Mouse (Mus musculus) olfactory bulb, adult 2 months (tissue): Measurements from ENCODE around the gene Akr1c13. TPM values are rescaled to one million over a fixed set of nuclear protein-coding genes. Genes with fewer than 3 reads are reported as not detected.
"Not testable (repeated sequence)": the region's sequence is repeated elsewhere in the genome, so short reads cannot be mapped to it uniquely, and the experiment has no call there.

Experiments used
- H3K27ac ChIP-seq: fragments of 200-500 bp; 2 replicates; pipeline ENCODE4 v1.5.1; 2012; ENCODE audit warnings: low read depth, low read length; ENCODE audit not compliant: insufficient read depth
- H3K4me1 ChIP-seq: fragments of 200-500 bp; 2 replicates; pipeline ENCODE4 v1.6.1; 2012; ENCODE audit warnings: low read length; ENCODE audit not compliant: control insufficient read depth, insufficient read depth
- H3K4me3 ChIP-seq: fragments of 200-500 bp; 2 replicates; pipeline ENCODE4 v1.5.1; 2012; ENCODE audit warnings: mild to moderate bottlenecking, low read depth, low read length, moderate library complexity; ENCODE audit not compliant: insufficient read depth
- CTCF ChIP-seq: fragments of 200-500 bp; IDR thresholded peaks from 2 replicates; pipeline ENCODE4 v1.5.1; 2012; ENCODE audit warnings: low read depth, mild to moderate bottlenecking, low read length, moderate library complexity; ENCODE audit not compliant: insufficient read depth
- POLR2A ChIP-seq: fragments of 200-500 bp; IDR thresholded peaks from 2 replicates; pipeline ENCODE4 v1.6.1; 2012; ENCODE audit warnings: mild to moderate bottlenecking, low read depth, low read length, moderate library complexity; ENCODE audit not compliant: insufficient read depth
- WGBS: fragments of 180-500 bp; shearing (Covaris S2); methylation state at CpG from one replicate; pipeline ENCODE4 v1.1.7; 2018; 5-methylcytosine and 5-hydroxymethylcytosine counted together
- polyA plus RNA-seq: library from polyadenylated mRNA; stranded (reverse); fragments of >200 nt; gene quantifications from 2 replicates; pipeline ENCODE4 v1.2.4, GENCODE M21; 2012; ENCODE audit warnings: low replicate concordance; ENCODE audit not compliant: missing spikeins, insufficient read depth, insufficient read length

Gene Akr1c13
- polyA plus RNA-seq, 1 experiment: not detected

DNA sequence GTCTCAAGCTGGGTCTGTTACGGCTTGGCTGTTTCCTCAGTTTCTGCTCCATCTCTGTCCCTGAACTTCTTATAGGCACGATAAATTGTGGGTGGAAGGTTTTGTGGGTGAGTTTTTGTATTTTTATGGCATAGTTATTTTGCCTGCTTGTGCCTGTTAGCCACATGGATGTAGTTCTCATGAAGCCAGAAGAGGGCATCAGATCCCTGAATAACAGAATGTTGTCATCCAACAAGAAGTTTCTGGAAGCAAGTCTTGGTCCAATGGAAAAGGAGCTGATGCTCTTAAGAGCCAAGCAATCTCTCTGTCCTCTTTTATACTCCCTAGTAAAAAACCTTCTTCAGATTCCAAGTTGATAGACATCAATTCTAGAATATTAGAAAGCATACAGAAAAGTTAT lies 2.8 kb upstream of the Akr1c13 start:
- no peak overlapping the region for H3K27ac ChIP-seq
- WGBS: 78% methylated on average over 2 of the region's 2 CpGs
- TF ChIP-seq CTCF (no peak), POLR2A (no peak)
- no peak overlapping the region for H3K4me3 ChIP-seq
- H3K4me1 ChIP-seq: no peaks in the 10 kb centered on the region

GRCm38 (mm10) chr13:4192511-4192910 lies 1.6 kb downstream of the Akr1c13 start:
- WGBS: 77% methylated on average over 3 of the region's 3 CpGs
- Histone ChIP-seq H3K4me3 (no peak overlapping the region), H3K4me1 (no peaks in the 10 kb centered on the region), H3K27ac (no peak overlapping the region)
- TF ChIP-seq POLR2A: no peak
- TF ChIP-seq CTCF: no peak

DNA sequence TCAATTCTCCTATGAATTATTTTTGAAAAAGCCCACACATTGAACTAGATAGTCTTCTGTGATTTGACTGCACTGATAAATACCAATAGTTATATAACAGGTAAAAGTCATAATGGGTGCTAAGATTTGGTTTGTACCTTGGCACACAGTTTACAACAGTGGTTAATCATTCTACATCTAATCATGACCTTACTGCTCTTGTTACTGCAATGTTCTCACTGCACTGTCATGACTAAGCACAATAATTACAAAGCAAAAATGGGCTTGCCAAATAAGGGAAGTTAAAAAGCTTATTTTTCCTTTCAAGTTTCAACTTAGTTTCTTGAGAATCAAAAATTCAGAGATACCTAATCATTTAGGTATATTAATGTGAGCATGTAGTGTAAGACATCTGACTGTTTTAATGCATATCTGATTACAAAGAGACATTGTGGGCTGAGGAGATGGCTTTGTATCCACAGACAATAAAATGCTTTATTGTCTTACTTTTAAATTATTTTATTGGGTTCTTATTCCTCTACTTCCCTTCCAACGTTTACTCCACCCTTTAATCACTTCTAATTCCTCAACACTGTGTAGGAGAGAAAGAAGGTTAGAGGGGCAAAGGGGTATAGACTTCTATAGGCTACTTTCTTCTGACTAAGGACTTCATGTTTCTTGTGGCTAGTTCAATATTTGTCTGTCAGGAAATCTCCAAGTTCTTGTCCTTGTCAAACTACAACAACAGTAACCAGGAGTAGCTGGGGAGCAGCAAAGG lies 15.4 kb downstream of the Akr1c13 start:
- TF ChIP-seq CTCF (no peak), POLR2A (no peak)
- no peaks in the 10 kb centered on the region for H3K4me1 ChIP-seq
- H3K4me3 ChIP-seq: no peak overlapping the region
- H3K27ac ChIP-seq: no peak overlapping the region
- 20% methylated on average over 1 of the region's 1 CpGs for WGBS

DNA sequence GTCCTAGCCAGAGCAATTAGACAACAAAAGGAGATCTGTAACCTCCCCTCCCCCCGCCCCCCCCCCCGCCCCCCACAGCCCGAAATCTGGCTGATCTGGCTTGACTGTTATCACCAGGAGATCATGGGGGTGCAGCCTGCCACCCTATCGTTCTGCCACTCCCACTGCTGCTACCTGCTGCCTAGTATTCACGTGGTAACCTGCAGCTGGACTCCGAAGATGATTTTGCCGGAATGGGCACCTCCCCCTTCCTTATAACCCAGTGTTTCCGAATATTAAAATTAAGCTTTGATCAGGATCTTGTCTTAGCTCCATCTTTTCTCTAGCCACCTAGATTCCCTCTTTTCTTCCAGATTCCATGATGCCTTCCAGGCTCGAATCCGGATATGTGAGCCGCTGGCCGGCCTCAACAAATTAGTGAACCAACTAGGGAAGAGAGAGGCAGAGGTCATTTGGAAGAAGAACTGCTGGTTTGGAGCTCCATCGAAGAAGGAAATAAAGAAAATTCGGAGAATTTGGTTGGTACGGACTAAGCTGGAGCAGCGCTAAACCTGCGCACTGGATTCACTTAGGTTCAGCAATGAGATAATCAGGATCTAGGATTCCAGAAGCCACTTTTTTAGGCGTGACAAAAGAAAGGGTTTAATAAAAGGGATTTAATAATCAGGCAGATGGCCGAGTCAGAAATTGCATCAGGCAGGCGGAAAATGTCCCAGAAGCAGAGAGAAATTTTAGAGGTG lies 20.8 kb downstream of the Akr1c13 start:
- WGBS: 69% methylated on average over 19 of the region's 20 CpGs
- H3K4me1 ChIP-seq: no peaks in the 10 kb centered on the region
- no peak overlapping the region for H3K27ac ChIP-seq
- H3K4me3 ChIP-seq: no peak overlapping the region
- no peak for TF ChIP-seq POLR2A
- no peak for TF ChIP-seq CTCF

GRCm38 (mm10) chr13:4212309-4212708 lies 21.4 kb downstream of the Akr1c13 start:
- Histone ChIP-seq H3K27ac (no peak overlapping the region), H3K4me3 (no peak overlapping the region), H3K4me1 (no peaks in the 10 kb centered on the region)
- TF ChIP-seq POLR2A: no peak
- TF ChIP-seq CTCF: no peak
- 51% methylated on average over 3 of the region's 3 CpGs for WGBS

DNA sequence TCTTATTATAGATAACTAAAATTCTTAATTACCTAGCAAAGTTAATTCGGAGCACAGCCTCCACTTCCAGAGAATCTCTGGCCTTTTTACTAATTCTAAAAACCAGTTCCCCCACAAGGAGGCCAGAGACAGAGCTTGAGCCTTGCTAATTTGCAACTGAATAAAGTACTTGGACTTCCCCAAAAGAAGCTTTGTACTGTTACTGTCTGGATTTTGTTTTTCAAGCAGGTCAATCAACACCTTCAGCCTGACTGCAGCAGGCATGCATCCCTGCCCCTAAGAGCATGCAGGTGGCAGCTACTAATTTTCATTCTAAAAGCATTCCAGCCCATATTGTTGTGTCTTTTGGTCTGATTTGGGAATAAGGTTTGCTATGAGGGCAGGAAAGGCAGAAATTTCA lies 24.5 kb downstream of the Akr1c13 start:
- H3K4me1 ChIP-seq, H3K27ac ChIP-seq, H3K4me3 ChIP-seq: not testable (repeated sequence)
- WGBS: 63% methylated on average over 1 of the region's 1 CpGs

GRCm38 (mm10) chr13:4228441-4228840 lies 37.5 kb downstream of the Akr1c13 start, which contains the start of gene Akr1c19:
Gene Akr1c19 (plus strand): TSS chr13:4228700.
- H3K4me3 ChIP-seq: no peak within 1 kb of the TSS
- WGBS: 46% methylated on average over 1 of the region's 1 CpGs
- H3K27ac ChIP-seq: no peak within 1 kb of the TSS

GRCm38 (mm10) chr13:4230841-4231623 lies 40.1 kb downstream of the Akr1c13 start:
- WGBS: 91% methylated on average over 8 of the region's 8 CpGs
- Histone ChIP-seq H3K27ac (no peak overlapping the region), H3K4me3 (no peak overlapping the region), H3K4me1 (no peaks in the 10 kb centered on the region)
- no peak for TF ChIP-seq POLR2A
- no peak for TF ChIP-seq CTCF

More at GRCm38 (mm10) chr13:4228441-4228840, 37.5 kb downstream of the Akr1c13 start, which contains the start of gene Akr1c19:
- no peak for TF ChIP-seq POLR2A
- TF ChIP-seq CTCF: no peak
- H3K4me1 ChIP-seq: no peaks in the 10 kb centered on the region

DNA sequence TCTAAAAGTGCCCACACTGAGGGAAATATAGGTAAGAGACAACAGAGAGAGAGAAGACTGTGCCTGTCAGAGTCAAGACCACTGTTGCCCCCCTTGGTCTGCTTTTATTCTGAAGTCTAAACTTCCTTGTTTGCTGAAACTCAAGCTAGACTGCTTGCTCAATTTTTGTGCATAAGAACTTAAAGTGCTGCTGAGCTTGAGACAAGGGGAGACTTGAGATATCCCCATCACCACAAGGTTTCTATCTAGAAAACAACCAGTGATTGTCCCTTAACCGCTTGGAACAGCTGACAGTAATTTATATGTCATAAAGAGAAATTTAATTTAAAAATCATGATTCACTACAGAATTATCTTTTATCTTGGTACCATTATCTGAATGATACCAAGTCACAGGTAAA lies 42.2 kb downstream of the Akr1c13 start:
- H3K27ac ChIP-seq: no peak overlapping the region
- H3K4me3 ChIP-seq: no peak overlapping the region
- WGBS: 85% methylated on average over 1 of the region's 1 CpGs
- no peaks in the 10 kb centered on the region for H3K4me1 ChIP-seq
- TF ChIP-seq POLR2A: no peak
- TF ChIP-seq CTCF: no peak
